Mouse (Mus musculus) cerebellum, postnatal 14 days (tissue): ENCODE results near the gene Hs3st3a1.

ENCODE experiments used
- DNase-seq, 2 experiments: peaks; one replicate each; pipeline ENCODE4 v3.0.0; 2021; ENCODE audit warnings: mixed read lengths in 2 of 2

The Hs3st3a1 gene

DNA sequence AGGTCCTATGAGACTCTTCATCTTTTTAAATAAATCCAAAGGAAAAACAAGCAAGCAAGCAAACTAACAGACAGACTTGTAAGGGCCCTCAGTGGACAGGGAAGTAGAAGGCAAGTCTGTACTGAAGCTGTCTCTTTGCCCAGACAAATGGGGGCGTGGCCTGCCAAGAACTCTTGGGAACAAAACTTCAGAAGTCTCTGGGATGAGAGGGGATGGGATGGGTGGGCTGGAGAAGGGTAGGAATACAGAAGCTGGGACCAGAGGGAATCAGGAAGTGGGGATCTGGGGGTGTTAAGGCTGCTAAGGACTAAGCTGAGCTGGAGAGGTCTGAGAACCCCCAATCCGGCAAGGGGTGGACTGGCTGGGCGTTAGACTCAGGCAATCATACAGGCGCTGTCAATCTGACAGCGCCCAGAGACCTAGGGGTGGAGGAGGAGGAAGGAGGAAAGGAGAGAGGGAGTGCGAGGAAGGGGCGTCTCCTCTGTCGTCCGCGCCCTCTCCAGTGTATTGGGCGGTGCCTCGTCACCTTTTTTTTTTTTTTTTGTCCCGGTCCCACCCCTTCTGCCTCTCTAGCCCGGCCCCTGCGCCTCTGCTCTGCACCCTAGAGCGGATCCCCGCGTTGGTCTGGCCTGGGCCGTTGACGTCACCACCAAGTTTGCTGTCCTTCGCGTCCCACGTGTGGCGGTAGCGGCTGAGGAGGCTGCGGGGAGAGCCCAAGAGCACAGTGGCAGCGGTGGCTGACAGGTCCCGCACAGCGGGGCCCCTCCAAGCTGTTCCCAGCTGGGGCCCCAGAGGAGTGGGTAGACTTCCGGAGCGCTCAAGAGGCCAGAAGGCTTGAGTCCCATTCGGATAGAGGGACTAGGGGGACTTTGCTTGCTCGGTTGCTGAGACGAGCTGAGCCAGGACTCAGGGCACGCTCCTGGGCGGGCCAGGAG lies at the start of gene Hs3st3a1:
Gene Hs3st3a1 (plus strand): TSS at position 722 of the 935 bp plus-strand sequence.
- DNase-seq = peak; percentile 11 to 16

DNA sequence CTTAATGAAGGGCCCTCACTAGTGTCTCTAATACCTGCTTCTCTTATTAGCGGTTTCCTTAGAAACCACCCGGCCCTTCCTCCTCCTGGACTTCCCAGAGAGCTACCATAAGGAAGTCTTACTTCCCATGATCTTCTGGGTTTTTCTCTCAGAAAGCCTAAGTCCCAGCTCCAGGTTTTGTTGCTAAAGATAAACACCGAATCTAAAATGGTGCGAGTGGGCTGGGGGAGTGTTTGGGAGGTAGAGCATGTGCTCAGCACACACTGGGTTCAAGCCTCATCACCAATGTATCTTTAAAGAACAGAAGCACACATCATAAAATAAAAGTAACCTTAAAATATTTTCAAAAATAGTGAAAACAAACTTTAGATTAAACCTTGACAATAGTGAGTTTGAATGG lies 48.8 kb upstream of the Hs3st3a1 start:
- DNase-seq = no peak

DNA sequence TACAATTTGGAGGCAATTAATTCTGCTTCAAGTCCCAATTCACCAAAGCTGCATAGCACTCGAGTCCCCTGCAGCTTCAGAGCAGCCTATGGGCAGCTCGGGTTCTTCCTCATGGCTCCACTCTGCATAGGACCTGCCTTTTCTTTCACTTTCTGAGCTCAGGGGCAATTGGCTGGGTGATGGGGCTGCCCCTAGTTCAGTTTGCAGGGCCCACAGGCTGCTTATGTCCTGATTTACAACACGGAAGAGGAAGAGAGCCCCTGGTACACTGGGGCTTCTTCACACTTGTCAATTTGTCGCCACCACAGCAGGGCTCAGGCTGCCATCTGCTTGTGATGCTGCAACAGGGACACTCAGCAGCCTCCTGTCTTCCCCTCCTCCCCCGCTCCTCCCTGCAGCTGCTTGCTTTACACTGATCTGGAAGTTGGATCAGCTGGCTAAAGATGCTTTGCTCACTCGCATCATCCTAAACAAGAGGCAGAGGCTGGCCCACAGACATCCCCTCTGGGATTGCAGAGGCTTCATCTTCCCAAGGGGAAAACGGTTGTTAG lies 38.7 kb upstream of the Hs3st3a1 start:
- peak; percentile 32 to 34 for DNase-seq

DNA sequence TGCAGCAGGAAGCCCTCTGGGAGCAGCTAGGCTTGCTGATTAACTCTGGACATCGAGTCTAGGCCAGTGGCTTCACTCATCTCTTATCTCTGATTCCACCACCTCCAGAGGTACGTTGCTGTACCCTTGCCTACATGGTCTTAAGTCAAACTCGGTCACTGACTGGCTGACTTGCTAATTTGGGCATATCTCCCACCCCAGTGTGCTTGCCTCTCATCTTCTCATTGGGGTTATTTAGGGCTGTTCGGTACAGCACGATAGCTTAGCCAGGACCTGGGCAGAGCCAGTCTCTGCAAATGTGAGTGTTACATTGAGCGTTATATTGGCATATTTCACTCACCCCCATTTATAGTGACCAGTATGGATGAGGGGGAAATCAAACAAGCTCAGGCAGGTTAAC lies 38.2 kb upstream of the Hs3st3a1 start:
- DNase-seq = no peak

DNA sequence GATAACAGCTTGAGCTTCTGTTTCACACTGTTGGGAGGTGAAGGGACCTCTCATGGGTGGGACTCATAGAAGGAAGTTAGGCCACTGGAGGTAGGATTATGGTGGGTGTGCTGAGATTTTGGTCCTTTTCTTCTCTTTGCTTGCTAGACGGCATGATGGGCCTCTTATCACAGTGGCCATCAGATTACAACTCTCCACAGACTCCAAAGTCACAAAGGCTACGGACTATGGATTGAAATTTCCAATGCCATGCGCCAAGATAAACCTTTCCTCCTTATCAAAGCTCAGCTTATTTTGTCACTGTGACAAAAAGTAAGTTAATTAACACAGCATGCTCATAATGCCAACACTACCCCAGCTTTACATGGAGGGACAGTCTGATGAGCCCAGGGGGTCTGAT lies 37.5 kb upstream of the Hs3st3a1 start:
- DNase-seq = no peak

DNA sequence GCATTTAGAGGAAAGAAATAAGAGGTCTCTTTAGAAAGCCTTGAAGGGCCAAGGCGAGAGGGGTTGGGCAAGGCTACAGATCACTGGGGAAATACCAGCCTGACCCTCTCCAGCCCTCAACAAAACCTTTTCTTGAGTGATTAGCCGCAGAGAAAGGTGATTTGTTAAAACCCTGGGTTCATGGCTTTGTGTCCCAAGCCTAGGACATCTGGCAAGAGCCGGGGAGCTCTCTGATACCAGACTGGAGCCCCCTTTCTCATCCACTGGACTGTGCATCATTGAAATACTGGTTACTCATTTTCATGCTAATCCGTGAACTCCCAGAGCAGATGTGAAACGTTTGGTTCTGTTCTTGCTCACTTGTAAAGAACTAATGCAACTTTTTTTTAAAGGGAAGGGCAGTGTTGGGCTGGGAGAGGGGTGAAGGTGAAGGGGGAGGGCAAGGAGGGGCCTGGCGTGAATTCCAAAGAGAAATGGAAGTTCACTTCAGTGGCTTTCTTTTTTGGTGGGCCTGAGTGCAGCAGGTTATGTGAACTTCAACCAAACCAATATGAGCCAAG lies 34.5 kb upstream of the Hs3st3a1 start:
- no peak for DNase-seq

DNA sequence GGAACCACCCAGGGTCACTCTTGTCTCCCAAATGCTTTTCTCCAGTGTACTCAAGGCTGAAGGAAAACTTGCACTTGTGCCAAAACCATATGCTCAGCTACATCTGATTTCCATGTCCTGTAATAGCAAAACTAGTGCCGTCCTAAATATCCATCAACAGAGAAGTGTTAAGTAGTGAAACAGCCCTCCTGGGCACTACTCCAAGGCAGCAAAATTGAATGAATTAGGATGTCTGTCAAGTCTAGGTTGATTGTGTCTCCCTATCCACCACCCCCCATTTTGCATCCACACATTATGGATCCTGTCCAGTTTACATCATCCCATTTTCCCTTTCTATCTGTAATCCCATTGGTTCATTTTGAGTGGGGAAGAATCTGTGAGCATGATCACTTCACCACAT lies 16.2 kb upstream of the Hs3st3a1 start:
- no peak for DNase-seq

DNA sequence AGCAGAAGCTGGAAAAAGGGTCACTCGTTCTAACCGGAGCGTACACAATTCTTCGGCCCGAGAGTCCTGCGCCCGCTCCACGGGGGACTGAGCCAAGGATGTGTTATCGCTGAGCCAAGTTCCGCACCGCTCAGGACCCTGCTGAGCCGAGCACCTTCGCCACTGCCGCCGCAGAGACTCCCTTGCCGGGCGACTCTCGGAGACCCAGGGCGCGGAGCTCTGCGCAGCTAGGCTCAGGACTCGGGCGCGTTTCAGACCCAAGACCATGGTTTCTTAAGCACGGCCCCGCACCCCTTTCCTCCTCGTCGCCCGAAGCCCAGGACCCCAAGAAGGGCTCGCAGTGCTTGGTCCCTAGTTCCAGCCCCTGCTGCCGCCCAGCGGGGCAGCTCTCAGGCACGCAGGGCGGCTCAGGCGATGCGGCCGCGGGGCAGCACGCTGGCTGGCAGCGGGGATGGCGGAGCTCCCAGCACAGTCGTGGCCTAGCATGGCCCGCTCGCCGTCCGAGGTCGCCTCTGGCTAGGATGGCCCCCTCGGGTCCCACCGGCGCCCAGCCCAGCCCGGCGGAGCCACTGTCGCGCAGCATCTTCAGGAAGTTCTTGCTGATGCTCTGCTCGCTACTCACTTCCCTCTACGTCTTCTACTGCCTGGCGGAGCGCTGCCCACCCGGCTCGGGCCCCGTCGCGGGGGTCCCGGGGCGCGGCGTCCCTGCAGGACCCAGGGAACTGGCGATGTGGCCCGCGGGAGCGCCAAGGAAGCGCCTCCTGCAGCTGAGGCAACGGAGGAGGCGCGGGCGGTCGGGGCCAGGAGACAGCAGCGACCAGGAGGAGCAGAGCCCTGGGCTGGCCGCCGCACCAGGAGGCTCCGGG lies 647 bp downstream of the Hs3st3a1 start:
- DNase-seq = peak; percentile 11

DNA sequence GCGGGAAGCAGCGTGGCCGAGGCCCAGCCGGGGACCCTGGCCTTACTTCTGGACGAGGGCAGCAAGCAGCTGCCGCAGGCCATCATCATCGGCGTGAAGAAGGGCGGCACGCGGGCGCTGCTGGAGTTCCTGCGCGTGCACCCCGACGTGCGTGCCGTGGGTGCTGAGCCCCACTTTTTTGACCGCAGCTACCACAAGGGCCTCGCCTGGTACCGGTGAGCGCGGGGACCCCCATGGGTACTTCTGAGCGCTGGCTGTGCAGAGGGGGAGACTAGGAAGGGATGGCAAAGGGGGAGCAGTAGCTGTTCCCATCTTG lies 1.2 kb downstream of the Hs3st3a1 start, which contains the start of gene F930015N05Rik:
Gene F930015N05Rik (minus strand): TSS at position 242 of the 316 bp plus-strand sequence.
- peak in 1 of 2 experiments; percentile 3 for DNase-seq

DNA sequence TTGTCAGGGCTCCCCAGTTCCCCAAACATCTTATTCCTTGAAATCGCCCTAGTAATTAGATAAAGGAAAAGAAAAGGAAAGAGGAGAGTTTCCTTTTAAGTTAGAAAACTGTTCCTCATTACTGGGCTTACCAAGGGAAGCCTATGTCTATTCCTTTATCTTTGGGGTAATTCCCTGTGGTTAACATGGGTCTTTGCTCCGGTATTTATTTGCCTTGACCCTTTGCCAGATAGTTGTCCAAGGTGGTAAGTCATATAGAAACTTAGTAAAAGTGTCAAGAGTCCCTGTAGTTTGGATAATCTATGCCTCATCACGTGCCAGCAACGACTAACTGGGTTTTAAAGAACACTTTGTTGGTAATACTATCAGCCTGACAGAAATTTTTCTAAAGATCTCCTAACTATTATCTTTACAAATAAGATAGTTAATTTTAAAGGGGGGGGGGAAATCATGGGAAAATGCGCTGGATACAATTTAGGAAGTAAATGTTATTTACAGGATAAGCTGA lies 1.7 kb downstream of the Hs3st3a1 start:
- DNase-seq = no peak

DNA sequence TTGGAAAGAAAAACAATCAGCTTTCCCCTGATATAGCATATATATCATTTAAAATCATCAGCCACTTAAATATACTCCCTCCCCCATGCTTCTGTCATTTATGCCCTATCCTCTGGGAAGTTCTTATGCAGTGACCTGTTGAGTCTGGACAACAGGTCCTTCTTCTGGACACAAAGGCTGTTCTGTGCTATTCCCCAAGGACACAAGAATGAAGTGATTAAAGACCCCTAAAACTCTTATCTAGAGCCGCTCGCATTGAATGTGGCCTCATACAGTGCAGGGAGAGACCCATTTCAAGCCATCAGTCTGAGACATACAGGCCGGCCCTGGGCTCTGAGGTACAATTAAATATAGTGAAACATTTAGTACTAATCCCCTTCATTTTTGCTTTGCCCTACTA lies 2.6 kb downstream of the Hs3st3a1 start:
- no peak for DNase-seq

DNA sequence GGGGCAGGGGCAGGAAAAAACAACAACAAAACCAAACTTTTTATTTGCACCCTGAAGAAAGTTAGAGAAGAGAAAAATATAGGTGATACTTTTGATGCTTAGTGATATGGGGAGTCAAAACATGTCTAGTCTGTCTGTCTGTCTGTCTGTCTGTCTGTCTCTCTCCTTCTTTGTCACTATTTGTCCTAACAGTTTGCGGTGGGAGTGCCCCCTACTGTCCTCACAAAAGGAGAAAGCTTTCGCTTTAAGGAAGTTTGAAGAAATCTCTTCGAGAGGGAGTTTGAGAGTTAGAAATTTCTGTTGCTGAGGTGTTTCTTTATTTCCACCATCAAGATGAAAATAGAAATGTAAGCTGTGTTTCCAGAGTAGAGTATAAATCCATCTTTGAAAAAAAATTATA lies 3.8 kb downstream of the Hs3st3a1 start:
- no peak for DNase-seq

DNA sequence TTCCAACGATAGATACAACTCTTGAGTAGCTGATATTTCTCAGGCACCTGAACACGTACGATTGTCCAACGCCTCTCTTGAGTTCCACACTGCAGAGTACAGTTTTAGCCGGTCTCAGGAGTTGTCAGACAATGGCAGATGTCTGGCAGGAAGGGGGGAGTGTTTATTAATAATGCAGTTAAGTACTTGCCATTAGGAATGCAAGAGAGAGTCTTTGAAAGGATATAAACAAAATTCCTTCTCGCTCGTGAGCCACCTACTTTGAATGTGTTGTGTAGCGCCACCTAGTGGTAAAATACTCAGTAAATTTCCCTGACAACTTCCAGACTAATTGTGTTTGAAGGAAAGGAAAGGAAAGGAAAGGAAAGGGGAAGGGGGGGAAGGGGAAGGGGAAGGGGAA lies 7.0 kb downstream of the Hs3st3a1 start:
- DNase-seq = peak; percentile 63 to 72

DNA sequence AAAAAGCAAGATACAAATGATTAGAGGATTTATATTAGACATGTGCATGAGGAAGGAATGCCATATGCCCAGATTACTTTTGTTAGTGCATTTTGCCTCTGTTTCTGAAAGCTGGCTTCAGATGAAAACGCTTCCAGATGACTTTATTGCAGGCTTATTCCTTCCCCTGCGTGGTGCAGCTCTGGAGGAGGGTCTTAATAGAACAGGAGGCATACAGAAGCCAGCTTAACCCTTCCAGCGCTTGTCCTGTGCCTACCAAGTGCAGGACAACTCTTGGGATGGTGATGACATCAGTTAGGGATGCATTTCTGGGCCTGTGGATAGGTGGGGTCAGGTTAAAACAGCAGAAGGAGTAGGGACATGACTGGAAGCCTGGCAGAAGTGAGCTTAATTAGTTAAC lies 7.6 kb downstream of the Hs3st3a1 start:
- no peak for DNase-seq

DNA sequence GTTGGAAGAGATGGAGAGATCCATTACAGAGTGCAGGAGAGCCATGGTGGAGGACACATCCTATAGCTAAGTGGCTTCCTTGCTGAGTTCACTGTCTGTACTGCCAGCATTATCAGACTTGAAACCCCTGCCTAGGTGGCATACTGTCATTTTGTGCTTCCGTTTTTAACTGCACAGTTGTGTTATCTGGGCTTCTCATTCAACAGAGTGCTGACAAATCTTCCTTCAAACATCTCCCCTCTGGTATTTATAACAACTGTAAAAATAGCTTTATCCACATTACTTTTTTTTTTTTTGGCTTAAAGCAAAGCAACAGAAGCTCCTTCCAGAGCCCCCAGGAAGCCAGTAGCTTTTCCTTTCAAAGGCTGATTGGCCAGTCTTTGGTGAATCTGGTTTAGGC lies 10.1 kb downstream of the Hs3st3a1 start:
- DNase-seq = no peak

DNA sequence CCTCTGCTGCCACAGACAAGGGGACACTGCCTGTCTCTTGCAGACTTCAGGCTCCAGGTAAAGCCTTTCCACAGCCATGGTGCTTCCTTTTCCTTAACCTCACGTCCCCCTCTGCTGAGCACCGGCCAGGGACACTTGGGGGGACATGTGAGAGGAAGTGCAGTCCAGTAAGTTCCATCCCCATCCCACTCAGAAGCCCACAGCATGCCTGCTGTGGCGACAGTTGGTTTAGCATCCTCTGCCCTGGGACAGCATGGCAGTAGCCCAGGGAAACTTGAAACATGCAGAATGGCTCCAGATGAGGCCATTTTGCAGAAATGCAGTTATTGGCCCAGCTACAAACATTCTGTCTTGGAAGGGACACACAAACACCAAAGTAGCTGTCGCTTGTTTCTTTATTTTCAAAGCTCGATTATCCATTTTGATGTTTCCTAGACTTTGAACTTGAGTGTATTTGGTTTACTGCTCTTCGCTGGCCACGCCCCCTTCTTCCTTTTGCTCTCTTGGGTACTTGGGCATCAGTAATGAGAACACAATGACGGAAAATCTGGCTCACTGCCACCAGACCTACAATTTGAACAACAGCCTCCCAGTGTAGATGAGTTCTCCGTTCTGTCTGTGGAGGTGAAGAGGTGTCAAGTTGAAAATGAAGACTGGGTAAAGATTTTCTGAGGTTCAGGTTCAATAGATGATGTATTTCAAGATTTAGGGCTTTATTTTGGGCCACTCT lies 13.6 kb downstream of the Hs3st3a1 start:
- peak; percentile 49 to 52 for DNase-seq

DNA sequence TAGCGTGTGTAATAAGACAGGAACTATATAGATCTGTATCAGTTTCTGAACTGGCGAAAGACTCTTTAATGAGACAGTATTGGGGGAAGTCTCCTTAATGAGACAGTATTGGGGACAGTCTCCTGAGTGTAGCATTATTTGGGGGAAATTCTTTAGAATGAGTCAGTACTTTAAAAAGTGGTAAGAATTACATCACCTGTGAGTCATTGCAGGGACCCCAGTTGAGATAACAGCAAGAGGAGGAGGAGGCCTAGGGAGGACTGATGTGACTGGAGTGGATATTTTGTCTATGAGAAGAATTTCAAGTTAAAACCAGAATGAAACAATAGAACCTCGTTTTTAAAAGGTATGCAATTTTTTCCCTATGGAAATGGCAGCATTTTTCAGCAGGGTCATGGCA lies 26.6 kb downstream of the Hs3st3a1 start:
- DNase-seq = no peak

DNA sequence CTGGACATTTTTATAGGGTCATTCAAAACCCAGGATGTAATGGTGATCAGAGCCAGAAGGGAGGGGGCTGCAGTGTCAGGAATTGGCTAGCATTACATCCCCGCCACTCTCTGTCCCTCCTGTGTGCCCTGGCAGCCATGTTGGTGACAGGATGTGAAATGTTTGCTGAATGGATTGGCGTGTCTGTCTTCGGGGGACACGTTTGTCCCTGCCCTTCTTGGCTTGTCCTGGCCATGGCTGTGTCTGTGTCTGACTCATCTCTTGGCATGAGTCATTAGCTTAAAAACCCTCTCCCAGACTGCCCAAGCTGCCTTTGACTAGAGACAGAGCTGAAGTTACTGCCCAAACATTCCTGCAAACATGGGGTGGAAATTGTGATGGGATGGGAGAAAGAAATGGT lies 33.6 kb downstream of the Hs3st3a1 start:
- peak; percentile 29 to 33 for DNase-seq

DNA sequence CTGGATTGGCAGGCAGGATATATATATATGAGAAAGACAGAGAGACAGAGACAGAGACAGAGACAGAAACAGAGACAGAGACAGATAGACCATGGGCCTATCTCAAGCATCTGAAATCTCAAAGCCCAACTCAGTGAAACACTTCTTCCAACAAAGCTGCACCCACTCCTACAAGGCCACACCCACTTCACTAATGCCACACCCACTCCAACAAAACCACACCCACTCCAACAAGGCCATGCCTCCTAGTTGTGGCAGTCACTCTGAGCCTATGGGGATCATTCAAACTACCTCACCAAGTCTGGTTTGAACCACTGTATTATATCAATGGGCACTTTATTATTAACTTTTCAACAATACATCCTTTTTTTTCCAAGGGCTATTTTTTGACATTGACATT lies 35.6 kb downstream of the Hs3st3a1 start:
- no peak for DNase-seq

DNA sequence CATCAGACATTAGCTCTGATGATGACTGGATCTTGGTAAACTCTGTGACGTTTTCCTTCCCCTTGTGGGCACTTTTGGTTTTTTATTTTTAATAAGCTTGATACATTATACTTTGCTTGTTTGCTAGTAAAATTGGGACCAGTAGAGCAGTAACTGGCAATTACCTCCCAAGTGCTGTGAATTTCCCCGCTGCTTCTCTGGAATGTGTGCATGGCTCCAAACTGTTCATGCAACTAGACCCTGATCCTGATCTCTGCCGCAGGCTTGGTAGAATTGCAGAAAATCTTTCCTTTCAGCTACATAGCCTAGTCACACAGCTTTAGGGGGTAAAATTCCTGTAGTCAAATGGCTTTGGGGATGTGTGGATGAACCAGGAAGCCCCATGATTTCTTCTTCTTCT lies 38.5 kb downstream of the Hs3st3a1 start:
- DNase-seq = no peak

DNA sequence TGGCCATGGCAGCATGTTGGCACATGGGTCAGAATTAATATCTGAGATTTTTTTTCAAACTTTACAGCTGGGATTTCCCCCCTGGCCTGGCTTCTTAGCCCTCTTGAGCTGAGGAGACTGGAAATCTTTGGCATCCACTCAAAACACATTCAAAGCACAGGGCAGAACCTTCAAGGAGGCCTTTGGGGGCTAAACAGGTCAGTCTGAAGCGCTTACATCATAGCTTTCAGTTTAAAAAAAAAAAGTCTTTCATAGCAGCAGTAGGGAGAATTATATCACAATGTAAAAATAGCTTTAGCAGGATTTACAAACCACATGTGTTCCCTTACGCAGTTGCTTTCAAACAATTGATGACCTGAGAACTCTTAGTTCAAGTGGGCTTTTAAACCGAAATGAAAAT lies 46.3 kb downstream of the Hs3st3a1 start:
- DNase-seq = no peak
